Mouse (Mus musculus) CH12.LX (cell line): ENCODE data around the gene Dpysl5. TPM values are rescaled to one million over a fixed set of nuclear protein-coding genes. Genes with fewer than 3 reads are reported as not detected.

Experiments
- DNase-seq: peaks from one replicate; pipeline ENCODE4 v3.0.0-alpha.2; 2013; ENCODE audit errors: extremely low read depth
- H3K27ac ChIP-seq: 2 replicates; pipeline ENCODE4 v1.5.1; 2012; ENCODE audit warnings: low read depth, mild to moderate bottlenecking, control low read depth, moderate library complexity; ENCODE audit not compliant: insufficient read depth
- H3K27me3 ChIP-seq: replicated peaks from 2 replicates; pipeline ENCODE3; 2012; ENCODE audit warnings: inconsistent platforms
- H3K36me3 ChIP-seq, 2 experiments: replicated peaks in 1 of 2; 2 replicates each; pipeline versions ENCODE3 to v1.6.1; 2012; ENCODE audit warnings: inconsistent platforms in 1 of 2, low read length in 1 of 2, mild to moderate bottlenecking in 1 of 2, mixed read lengths in 1 of 2, moderate library complexity in 1 of 2; ENCODE audit not compliant: control insufficient read depth in 1 of 2, insufficient read depth in 1 of 2
- H3K4me1 ChIP-seq, 2 experiments: 2 replicates each; pipeline ENCODE4 v1.6.1; 2012; ENCODE audit warnings: inconsistent platforms in 1 of 2, moderate library complexity in 1 of 2; ENCODE audit not compliant: insufficient read depth in 2 of 2, control insufficient read depth in 1 of 2
- H3K4me2 ChIP-seq: 2 replicates; pipeline ENCODE4 v1.6.1; 2012; ENCODE audit warnings: low read depth, mild to moderate bottlenecking, control low read depth; ENCODE audit not compliant: poor library complexity, insufficient read depth, severe bottlenecking
- H3K4me3 ChIP-seq, 3 experiments: fragments of 150-350 bp in 1 of 3; sonication (generic) in 1 of 3; replicated peaks in 1 of 3; 2 replicates each; pipeline versions ENCODE3 to v1.5.1; 2011 to 2012; ENCODE audit warnings: low read depth in 2 of 3, low read length in 2 of 3, mild to moderate bottlenecking in 2 of 3, moderate library complexity in 2 of 3, control low read depth in 1 of 3, improper control_type of control experiment in 1 of 3, inconsistent platforms in 1 of 3, mixed read lengths in 1 of 3; ENCODE audit not compliant: poor library complexity in 1 of 3
- H3K79me2 ChIP-seq: replicated peaks from 2 replicates; pipeline ENCODE4 v1.6.1; 2012; ENCODE audit warnings: mild to moderate bottlenecking, moderate library complexity; ENCODE audit not compliant: control insufficient read depth, poor library complexity, insufficient read depth, severe bottlenecking; ENCODE audit errors: extremely low read depth
- H3K9ac ChIP-seq: 2 replicates; pipeline ENCODE4 v1.6.1; 2012; ENCODE audit warnings: low read depth, mild to moderate bottlenecking, control low read depth, moderate library complexity; ENCODE audit not compliant: insufficient read depth
- H3K9me3 ChIP-seq: replicated peaks from 2 replicates; pipeline ENCODE3; 2012; ENCODE audit warnings: low read length, inconsistent platforms, mixed read lengths
- BHLHE40 ChIP-seq: IDR thresholded peaks from 2 replicates; pipeline ENCODE4 v1.6.1; 2011; ENCODE audit warnings: mild to moderate bottlenecking, low read depth, low read length, improper control_type of control experiment
- CTCF ChIP-seq, 2 experiments: IDR thresholded peaks in 1 of 2; conservative IDR thresholded peaks in 1 of 2; 2 replicates each; pipeline ENCODE4 v1.5.1; 2011 to 2012; ENCODE audit warnings: low read depth in 2 of 2, low read length in 2 of 2, improper control_type of control experiment in 1 of 2, inconsistent platforms in 1 of 2, mild to moderate bottlenecking in 1 of 2, moderate library complexity in 1 of 2
- ELF1 ChIP-seq: IDR thresholded peaks from 2 replicates; pipeline ENCODE4 v1.6.1; 2014; ENCODE audit warnings: low read depth, mild to moderate bottlenecking, inconsistent platforms, low read length, improper control_type of control experiment
- EP300 ChIP-seq: IDR thresholded peaks from 2 replicates; pipeline ENCODE4 v1.6.1; 2011; ENCODE audit warnings: low read length, improper control_type of control experiment
- ETS1 ChIP-seq: conservative IDR thresholded peaks from 2 replicates; pipeline ENCODE4 v1.6.1; 2012; ENCODE audit warnings: low read depth, mild to moderate bottlenecking, inconsistent platforms, low read length, improper control_type of control experiment, moderate library complexity
- HCFC1 ChIP-seq: IDR thresholded peaks from 2 replicates; pipeline ENCODE4 v1.6.1; 2012; ENCODE audit warnings: low read depth, mild to moderate bottlenecking, inconsistent platforms, low read length, improper control_type of control experiment
- IRF4 ChIP-seq: IDR thresholded peaks from 2 replicates; pipeline ENCODE4 v1.6.1; 2014; ENCODE audit warnings: low read depth, mild to moderate bottlenecking, inconsistent platforms, low read length, improper control_type of control experiment
- JUND ChIP-seq: conservative IDR thresholded peaks from 2 replicates; pipeline ENCODE4 v1.6.1; 2011; ENCODE audit warnings: low read depth, low read length, improper control_type of control experiment
- MAFK ChIP-seq: IDR thresholded peaks from 2 replicates; pipeline ENCODE4 v1.6.1; 2011; ENCODE audit warnings: low read length, improper control_type of control experiment; ENCODE audit not compliant: insufficient replicate concordance
- MAX ChIP-seq: IDR thresholded peaks from 2 replicates; pipeline ENCODE4 v1.6.1; 2011; ENCODE audit warnings: low read length, improper control_type of control experiment
- MAZ ChIP-seq: IDR thresholded peaks from 2 replicates; pipeline ENCODE4 v1.6.1; 2012; ENCODE audit warnings: low read depth, mild to moderate bottlenecking, inconsistent platforms, low read length, improper control_type of control experiment, moderate library complexity
- MEF2A ChIP-seq: IDR thresholded peaks from 2 replicates; pipeline ENCODE4 v1.6.1; 2014; ENCODE audit warnings: low read depth, mild to moderate bottlenecking, inconsistent platforms, low read length, improper control_type of control experiment, borderline replicate concordance
- POLR2AphosphoS2 ChIP-seq: IDR thresholded peaks from 2 replicates; pipeline ENCODE4 v1.6.1; 2011; ENCODE audit warnings: low read depth, low read length, improper control_type of control experiment
- RAD21 ChIP-seq: IDR thresholded peaks from 2 replicates; pipeline ENCODE4 v1.6.1; 2011; ENCODE audit warnings: low read depth, mild to moderate bottlenecking, low read length, improper control_type of control experiment, moderate library complexity
- TBP ChIP-seq: conservative IDR thresholded peaks from 2 replicates; pipeline ENCODE4 v1.6.1; 2011; ENCODE audit warnings: low read depth, low read length, improper control_type of control experiment
- UBTF ChIP-seq: IDR thresholded peaks from 2 replicates; pipeline ENCODE4 v1.6.1; 2012; ENCODE audit warnings: low read depth, mild to moderate bottlenecking, inconsistent platforms, low read length, improper control_type of control experiment, moderate library complexity
- USF1 ChIP-seq: IDR thresholded peaks from 2 replicates; pipeline ENCODE4 v1.6.1; 2014; ENCODE audit warnings: low read depth, mild to moderate bottlenecking, inconsistent platforms, low read length, improper control_type of control experiment
- ZKSCAN1 ChIP-seq: IDR thresholded peaks from 2 replicates; pipeline ENCODE4 v1.6.1; 2012; ENCODE audit warnings: low read depth, inconsistent platforms, low read length, improper control_type of control experiment, borderline replicate concordance
- dilution Hi-C: fragments of 300-500 bp; cut with MboI; formaldehyde crosslinking; loops from 2 replicates; pipeline ENCODE4 v1.14.3; 2020; ENCODE audit warnings: low sequenced_read_pairs; ENCODE audit not compliant: extremely low pct_unique_long_range_greater_than_20kb, extremely low pct_ligation_motif_present
- in situ Hi-C: fragments of 300-500 bp; cut with MboI; formaldehyde crosslinking; loops from 3 replicates; pipeline ENCODE4 v1.14.3; 2019; ENCODE audit warnings: low sequenced_read_pairs, low pct_ligation_motif_present, low pct_unique_long_range_greater_than_20kb, mixed read lengths
- polyA plus RNA-seq: library from polyadenylated mRNA; unstranded; fragments of >175 nt; gene quantifications from 2 replicates; pipeline ENCODE4 v1.2.1, GENCODE M21; 2012; ENCODE audit warnings: low read depth; ENCODE audit not compliant: insufficient read length
- total RNA-seq, 2 experiments: library from RNA; depleted of rRNA; stranded (reverse); fragments of 300-350 nt in 1 of 2; fragments of >200 nt in 1 of 2; gene quantifications; 2 replicates each; pipeline ENCODE4 v1.2.3; 2012 to 2014

Gene Dpysl5
- total and polyA plus RNA-seq, 3 experiments: 0.21 TPM; not detected in 2

- no peak for TF ChIP-seq BHLHE40
- no peak for TF ChIP-seq ZKSCAN1
- TF ChIP-seq JUND: no peak
- TF ChIP-seq MAFK: no peak
- TF ChIP-seq POLR2AphosphoS2: no peak
- TF ChIP-seq UBTF: no peak
- H3K9me3 ChIP-seq: peaks cover 2% of the 10 kb centered on the region
- no peak overlapping the region for H3K9ac ChIP-seq
- in situ Hi-C loops (no loop called here), dilution Hi-C loops (no loop called here)
- peaks cover 45% of the 10 kb centered on the region for H3K27me3 ChIP-seq
- no peaks in the 10 kb centered on the region for H3K79me2 ChIP-seq
- no peak overlapping the region for H3K4me3 ChIP-seq
- no peak for DNase-seq
- H3K4me1 ChIP-seq: no peaks in the 10 kb centered on the region
- H3K36me3 ChIP-seq: no peaks in the 10 kb centered on the region
- H3K4me2 ChIP-seq: no peak overlapping the region
- no peak overlapping the region for H3K27ac ChIP-seq
Observed at GRCm38 (mm10) chr5:30726151-30726693, 14.9 kb downstream of the Dpysl5 start.

GRCm38 (mm10) chr5:30732511-30732910 lies 21.1 kb downstream of the Dpysl5 start:
- in situ Hi-C loops: no loop called here

GRCm38 (mm10) chr5:30734666-30735065 lies 23.3 kb downstream of the Dpysl5 start:
- H3K4me1 ChIP-seq: no peaks in the 10 kb centered on the region
- no peak overlapping the region for H3K27ac ChIP-seq
- TF ChIP-seq IRF4 (no peak), RAD21 (no peak), MAX (no peak), MEF2A (no peak), TBP (no peak), CTCF (conservative IDR thresholded peaks at IDR 0.05 in 1 of 2, IDR thresholded peaks at IDR 0.05 in 1 of 2; ENCODE audit: low read depth in 2 of 2, low read length in 2 of 2) (no peak), ELF1 (no peak)
- H3K9ac ChIP-seq: no peak overlapping the region
- H3K79me2 ChIP-seq: no peaks in the 10 kb centered on the region
- no peak overlapping the region for H3K4me2 ChIP-seq
- H3K4me3 ChIP-seq: no peak overlapping the region
- dilution Hi-C loops (no loop called here), in situ Hi-C loops (no loop called here)
- H3K36me3 ChIP-seq: no peaks in the 10 kb centered on the region
- no peak for DNase-seq
- H3K27me3 ChIP-seq: peaks cover 77% of the 10 kb centered on the region
- H3K9me3 ChIP-seq: no peaks in the 10 kb centered on the region

More at GRCm38 (mm10) chr5:30732511-30732910, 21.1 kb downstream of the Dpysl5 start:
- Histone ChIP-seq H3K4me2 (no peak overlapping the region), H3K4me3 (no peak overlapping the region), H3K9ac (no peak overlapping the region), H3K79me2 (no peaks in the 10 kb centered on the region), H3K27me3 (peaks cover 70% of the 10 kb centered on the region), H3K9me3 (no peaks in the 10 kb centered on the region), H3K27ac (no peak overlapping the region), H3K36me3 (no peaks in the 10 kb centered on the region), H3K4me1 (no peaks in the 10 kb centered on the region)
- dilution Hi-C loops: no loop called here
- TF ChIP-seq MAFK: no peak
- no peak for TF ChIP-seq MEF2A
- no peak for TF ChIP-seq EP300
- TF ChIP-seq ETS1: no peak
- TF ChIP-seq MAZ: no peak
- TF ChIP-seq HCFC1: no peak
- TF ChIP-seq USF1: no peak
- no peak for DNase-seq
